Mouse (Mus musculus): ENCODE results near the gene Rps6kc1.

GRCm38 (mm10) chr1:190898899-190899575 is 12.5 kb downstream of the Rps6kc1 start:
- TF ChIP-seq POLR2A (IDR thresholded peaks at IDR 0.05; ENCODE audit: low read depth, low read length) (no peak), CTCF (IDR thresholded peaks at IDR 0.05; ENCODE audit: borderline replicate concordance, insufficient read depth, low read length) (no peak)

All from embryonic fibroblast, embryonic 13.5 days (primary cell).